Mouse (Mus musculus): ENCODE data around the gene Snrk. TPM values are rescaled to one million over a fixed set of nuclear protein-coding genes. Genes with fewer than 3 reads are reported as not detected.
"Not testable (repeated sequence)": the region's sequence is repeated elsewhere in the genome, so short reads cannot be mapped to it uniquely, and the experiment has no call there.

Snrk gene
- polyA plus RNA-seq, 1 experiment: 121 TPM

DNA sequence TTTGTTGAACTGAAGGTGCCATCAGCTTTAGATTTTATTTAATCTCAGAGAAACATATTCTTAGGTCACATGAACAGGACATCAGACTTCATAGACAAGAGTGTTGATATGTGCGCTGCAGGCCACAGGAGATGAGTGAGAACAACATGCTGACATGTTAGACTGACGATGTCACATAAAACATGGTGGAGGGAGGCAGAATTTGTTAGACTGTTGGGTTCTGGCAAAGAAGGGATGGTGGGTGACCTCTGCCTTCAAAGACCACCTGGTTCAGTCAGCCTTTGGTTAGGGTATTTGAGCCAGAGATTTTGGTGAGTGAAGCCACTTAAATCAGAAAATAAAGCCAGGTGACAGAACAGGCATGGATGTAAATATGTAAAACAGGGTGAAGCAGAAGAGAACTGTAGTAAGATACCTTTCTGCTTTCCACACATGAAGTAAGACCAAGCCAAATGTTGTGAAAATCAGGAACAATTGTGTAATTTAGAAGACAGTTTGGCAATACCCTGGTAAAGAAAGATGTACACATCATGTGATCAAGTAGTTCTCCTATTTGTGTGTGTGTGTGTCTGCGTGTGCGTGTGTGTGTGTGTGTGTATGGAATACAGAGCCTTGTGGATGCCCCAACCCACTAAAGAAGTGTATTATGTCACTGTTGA, 21.4 kb downstream of the Snrk start:
- no peak for DNase-seq (ENCODE audit: extremely low spot score in 1 of 2, low spot score in 1 of 2)

DNA sequence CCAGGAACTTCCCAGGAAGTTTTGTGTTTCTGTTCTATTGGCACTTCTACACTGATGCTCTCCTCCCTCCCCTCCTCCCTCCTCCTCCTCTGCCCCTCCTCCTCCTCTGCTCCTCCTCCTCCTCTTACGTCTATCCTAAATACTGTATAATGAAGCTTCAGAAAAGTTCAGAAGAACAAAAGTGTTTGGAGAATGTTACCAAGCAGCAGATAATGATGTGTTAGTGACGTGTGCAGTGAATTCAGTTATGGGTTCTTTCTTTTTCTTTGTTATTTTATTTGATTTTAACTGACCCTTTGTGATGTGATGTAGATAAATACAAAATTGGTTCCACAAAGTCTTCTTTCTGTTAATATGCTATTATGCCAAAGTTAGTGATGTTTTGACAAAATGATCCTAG, 22.2 kb downstream of the Snrk start:
- DNase-seq (ENCODE audit: extremely low spot score in 1 of 2, low spot score in 1 of 2): no peak

DNA sequence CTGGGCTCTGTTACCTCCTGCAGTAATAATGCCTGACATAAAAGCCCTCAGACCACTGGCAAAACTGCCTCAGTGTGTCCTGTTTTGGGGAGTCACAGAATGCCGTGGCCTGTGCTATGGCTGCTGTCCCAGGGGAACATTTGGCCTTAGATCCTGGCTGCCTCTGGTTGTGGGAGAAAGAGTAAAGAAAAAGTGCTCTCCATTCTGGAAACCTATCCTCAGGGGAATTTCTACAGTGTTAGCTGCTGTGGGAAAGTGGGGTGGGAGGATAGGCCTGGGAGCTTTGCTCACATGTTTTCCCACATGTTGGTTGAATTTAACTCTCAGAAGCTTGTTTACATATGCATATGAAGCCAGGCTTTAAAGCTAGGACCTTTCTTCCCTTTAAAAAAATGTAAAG, 26.2 kb downstream of the Snrk start:
- DNase-seq (ENCODE audit: extremely low spot score in 1 of 2, low spot score in 1 of 2): no peak

DNA sequence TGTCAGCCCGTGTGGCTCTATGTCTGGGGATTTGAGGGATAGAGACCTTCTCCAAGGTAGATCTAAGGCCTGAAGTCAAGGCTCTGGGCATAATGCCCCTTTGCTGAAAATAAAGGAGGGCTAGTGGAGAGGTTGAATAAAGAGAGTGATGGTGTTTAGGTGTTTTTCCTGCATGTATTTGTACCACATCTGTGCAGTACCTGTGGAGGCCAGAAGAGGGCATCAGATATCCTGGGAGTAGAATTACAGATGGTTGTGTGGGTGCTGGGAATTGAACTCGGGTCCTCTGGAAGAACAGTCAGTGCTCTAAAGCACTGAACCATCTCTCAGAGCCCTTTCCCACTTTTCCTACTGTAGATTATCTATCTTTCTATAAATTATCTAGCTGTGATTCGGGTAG, 27.7 kb downstream of the Snrk start:
- no peak for DNase-seq (ENCODE audit: extremely low spot score in 1 of 2, low spot score in 1 of 2)

DNA sequence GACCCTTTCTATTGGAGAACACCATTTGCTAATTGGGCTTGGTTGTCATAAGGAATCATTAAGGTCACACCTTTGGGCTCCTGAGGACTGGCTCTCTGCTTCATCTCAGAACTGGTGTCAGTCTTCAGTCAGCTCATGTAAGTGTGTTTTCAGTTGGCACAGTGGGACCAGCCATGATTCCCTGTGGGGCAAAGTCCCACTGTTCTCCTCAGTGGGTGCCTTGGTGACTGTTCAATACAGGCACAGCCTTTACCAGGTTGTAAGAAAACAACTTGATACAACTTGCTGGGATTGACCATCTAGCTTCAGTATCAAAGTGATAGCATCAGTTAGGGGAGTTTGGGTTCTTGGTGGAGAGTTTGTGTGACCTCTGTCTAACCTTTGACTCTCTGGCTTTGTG, 28.6 kb downstream of the Snrk start:
- no peak for DNase-seq (ENCODE audit: extremely low spot score in 1 of 2, low spot score in 1 of 2)

DNA sequence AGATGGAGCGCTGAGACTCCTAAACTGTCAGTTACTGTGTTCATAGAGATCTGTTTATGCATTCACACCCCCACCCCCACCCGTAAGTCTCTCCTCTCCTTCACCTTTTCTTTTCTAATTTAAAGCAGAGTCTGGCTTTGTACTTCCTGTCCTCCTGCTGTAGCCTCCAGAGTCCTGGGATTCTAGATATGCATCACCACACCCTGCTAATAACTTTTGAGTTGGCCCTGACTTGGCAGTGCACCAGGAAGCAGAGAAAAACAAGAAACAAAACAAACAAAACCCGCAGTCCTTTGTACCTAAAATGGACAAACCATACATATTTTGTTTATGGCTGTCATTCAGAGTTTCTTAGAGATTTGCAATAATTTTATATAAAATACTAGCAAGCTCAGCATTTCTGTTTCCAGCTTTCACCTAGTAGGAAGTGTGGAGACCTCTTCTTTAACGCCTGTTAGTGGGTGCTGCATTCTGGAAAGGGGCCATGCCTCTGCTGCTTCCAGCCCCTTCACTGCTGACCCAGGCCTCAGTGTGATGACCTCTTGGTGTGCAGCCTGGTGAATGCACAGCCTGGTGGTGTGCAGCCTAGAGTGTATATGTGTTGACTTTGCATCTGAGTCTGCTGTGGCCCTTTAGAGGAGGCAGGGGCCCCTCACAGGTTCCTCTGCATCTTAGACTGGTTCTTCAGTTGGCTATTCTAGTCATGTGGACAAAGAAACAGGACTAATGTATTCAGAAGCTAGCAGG, 29.2 kb downstream of the Snrk start:
- DNase-seq (ENCODE audit: extremely low spot score in 1 of 2, low spot score in 1 of 2): no peak

DNA sequence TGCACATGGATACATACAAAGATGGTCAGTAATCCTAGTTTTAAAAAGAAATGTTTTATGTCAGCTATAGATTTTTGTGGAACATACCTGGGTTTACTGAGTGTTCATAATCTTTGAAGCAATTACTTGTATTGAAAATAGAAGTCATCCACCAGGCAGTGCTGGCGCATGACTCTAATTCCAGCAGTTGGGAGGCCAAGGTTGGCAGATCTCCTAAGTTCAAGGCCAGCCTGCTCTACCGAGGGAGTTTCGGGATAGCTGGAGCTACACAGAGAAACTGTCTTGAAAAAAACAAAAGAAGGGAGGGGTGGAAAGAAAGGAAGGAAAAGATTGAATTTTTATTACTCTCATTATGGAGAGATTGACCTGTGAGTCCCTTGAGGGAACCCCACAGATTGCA, 31.3 kb downstream of the Snrk start:
- no peak for DNase-seq (ENCODE audit: extremely low spot score in 1 of 2, low spot score in 1 of 2)

DNA sequence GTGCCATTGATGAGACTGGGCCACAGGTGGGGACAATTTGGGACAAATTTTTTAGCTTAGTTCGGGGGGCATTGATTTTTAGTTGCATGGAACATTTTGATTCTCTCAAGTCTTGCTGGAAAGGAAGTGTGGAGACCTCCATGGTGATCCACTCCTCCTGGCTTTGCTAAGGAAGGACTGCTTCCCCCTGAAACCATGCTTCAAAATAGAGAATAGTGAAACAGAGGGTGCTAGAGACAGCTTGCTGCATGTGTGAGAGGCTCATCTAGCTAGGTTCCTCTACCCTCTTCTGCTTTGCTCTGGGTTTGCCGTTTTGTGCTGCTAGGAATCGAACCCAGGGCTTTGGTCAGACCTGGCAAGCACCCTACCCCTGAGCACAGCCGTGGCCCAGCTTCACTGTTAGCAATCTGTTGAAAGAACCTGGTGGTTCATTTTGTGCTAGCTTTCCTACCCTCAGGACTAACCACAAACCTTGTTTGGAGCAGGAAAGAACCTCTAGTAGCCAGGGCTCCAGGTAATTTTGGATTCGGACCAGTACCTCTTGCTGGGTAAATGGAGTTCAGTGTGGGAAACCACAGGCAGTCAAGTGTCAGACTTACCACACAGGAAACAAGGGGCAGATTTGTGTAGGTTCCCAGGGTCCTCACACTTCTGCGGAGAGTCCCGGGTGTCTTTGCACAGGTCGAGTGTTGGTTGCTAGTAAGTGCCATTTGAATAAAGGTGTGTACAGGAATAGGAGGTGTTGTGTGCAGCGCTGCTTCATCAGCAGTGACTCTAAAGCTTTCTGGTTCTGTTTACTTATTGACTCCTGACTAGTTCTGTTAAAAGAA, 33.1 kb downstream of the Snrk start:
- no peak for DNase-seq (ENCODE audit: extremely low spot score in 1 of 2, low spot score in 1 of 2)

DNA sequence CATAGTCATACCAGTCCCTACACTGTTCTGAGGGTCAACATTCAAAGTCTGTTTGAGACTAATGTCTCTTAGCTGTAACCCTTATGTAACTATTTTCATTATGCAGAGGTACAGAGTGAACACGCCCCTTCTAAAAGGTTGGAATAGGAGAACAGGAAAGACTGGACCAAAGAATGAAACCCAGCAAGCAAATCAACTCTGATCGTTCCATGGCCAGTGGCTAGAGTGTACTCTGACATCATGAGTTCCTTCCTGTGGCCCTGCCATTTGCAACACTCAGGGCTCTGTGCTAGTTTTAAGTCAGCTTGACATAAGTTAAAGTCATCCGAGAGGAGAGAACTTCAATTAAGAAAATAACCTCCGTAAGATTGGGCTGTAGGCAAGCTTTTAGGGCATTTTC, 35.0 kb downstream of the Snrk start:
- no peak for DNase-seq (ENCODE audit: extremely low spot score in 1 of 2, low spot score in 1 of 2)

DNA sequence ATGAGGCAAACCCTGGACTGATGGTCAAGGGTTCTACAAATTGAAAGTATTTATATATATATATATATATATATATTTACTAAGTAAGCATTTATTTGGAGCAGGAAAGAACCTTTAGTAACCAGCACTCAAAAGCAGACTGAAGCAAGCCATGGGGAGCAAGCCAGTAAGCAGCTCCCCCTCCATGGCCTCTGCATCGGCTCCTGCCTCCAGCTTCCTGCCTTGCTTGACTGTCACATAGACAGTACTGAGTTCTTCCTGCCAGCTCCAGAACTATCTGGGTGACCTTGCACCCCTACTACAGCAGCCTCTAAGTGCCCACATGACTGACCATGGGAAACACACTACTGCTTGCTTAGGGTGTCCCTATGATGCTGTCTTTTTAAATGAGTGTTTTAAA, 35.4 kb downstream of the Snrk start:
- no peak for DNase-seq (ENCODE audit: extremely low spot score in 1 of 2, low spot score in 1 of 2)

DNA sequence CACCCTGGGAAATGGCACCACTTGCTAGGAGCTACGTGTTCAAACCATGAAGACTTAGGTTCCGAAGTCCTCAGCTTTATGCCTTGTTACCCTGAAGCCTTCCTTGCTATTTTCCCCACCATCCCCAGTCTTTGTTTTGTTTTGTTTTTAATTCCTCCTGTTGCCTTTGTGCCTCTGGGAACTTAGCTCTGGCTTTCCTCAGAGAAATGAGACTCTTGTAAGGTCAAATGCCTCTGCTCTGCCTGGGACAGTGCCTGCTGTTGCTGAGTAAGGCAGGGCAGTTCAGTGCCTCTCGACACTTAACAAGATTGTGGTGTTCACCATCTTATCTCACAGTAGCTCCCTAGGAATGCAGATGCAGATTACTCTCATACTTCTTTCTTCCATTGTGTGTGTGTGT, 36.4 kb downstream of the Snrk start:
- no peak for DNase-seq (ENCODE audit: extremely low spot score in 1 of 2, low spot score in 1 of 2)

DNA sequence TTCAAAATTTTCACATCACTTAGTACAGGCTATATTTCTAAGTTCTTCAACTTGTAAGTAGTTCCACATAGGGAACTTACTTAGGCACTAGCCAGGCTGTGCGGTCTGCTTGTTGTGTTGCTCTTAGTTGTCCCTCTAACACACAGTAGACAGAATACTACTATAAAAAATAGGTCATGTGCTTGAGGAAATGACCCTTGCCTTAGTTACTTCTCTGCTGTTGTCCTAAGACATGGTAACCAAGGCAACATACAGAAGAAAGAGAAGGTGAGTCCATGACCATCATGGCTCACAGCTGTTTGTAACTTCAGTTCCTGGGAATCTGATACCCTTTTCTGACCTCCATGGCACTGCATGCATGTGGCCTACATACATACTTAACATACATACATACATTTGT, 38.1 kb downstream of the Snrk start:
- no peak for DNase-seq (ENCODE audit: extremely low spot score in 1 of 2, low spot score in 1 of 2)

DNA sequence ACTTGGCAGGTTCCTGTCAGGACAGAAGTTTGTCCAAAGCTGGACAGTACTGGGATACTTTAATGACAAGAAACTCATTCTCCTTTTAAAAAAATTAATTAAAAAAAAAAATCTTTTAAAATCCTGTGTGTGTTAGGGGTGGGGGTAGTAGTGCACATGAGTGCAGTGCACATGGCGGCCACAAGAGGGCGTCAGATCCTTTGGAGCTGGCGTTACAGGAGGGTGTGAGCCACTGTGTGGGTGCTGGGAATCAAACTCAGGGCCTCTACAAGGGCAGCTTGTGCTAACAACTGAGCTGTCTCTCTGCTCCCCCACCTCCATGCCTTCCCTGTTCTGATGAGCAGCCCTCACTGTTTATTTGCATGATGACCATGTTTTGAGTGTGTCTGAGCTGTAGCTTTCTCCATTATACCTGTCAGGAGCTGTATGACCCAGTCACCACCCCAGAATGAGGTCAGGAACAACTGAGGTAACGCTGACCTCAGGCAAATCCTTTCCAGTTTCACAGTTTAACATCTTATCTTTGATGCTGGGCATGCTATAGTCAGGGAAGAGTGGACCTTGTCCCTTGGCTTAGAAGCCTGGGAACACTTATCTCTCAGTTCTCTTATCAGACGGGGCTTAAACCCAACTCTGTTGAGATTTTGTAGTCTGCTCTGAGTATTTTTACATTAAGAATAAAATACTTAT, 39.5 kb downstream of the Snrk start:
- no peak for DNase-seq (ENCODE audit: extremely low spot score in 1 of 2, low spot score in 1 of 2)

DNA sequence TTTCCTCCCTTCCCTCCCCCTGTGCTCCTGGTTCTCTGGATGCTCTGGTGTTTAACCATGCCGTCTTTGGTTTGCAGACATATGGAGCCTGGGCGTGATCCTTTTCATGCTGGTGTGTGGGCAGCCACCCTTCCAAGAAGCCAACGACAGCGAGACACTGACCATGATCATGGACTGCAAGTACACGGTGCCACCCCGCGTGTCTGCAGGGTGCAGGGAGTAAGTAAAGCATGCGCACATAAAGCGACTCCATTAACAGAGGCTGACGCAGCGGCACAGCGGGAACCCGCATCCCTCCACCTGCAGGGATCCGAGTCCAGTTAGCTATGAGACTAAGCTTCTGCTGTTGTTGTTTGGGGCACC, 40.0 kb downstream of the Snrk start:
- DNase-seq (ENCODE audit: extremely low spot score in 1 of 2, low spot score in 1 of 2): peak; percentile 46 to 55

DNA sequence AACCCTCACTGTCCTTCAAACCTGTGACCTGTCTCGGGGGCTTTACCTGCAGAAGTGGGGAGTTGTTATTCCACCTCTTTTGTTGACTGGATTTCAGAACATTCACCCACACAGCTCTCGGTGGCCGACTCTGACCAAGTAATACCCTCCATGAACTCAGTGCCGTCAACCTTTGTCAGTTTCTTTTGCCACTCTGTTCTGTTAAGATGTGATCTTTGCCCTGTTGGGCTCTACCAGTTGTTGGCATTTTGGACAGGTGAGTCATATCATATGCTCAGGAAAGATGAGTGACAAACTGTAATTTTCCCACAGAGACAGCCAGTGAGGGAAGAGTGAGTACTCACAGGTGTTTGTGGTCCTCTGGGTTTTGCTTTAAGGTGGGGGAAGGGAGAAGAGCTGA, 47.5 kb downstream of the Snrk start:
- DNase-seq (ENCODE audit: extremely low spot score in 1 of 2, low spot score in 1 of 2): no peak

DNA sequence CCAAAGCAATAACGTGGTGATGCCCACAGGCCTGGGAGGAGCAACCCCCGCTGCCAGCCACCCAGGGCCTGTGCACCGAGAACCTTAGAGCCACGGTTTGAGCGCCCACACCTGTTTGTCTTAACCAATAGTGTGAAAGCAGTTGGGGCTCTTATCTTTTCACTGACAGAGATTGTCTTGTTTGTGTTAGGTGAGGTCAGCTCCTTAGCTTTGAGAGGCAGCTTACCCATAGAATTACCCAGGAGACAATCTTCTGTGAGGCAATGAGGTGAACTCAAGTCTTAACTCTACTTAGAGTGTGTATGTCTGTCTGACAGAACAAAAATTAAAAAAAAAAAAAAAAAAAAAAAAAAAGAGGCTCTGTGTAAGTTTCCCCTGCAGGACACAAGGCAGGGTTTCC, 50.7 kb downstream of the Snrk start:
- not testable (repeated sequence) for DNase-seq (ENCODE audit: extremely low spot score in 1 of 2, low spot score in 1 of 2)

DNA sequence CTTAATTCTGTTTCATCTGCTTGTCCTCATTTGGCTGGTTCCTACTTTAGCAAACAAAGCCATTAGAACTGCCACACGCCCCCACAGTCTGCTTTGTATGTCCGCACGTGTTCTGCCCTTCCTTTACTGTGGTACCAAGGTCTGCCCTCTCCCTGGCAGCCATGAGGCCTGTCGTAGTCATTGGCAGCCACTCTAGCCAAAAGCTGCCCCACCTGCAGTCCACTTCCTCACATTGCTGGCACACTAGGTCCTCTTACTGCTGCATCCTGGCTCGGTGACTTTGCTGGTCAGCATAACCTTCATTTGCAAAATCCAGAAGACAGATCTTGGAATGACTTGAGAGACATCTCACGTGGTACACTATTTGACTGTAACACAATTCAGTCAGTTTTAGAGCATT, 52.8 kb downstream of the Snrk start:
- DNase-seq (ENCODE audit: extremely low spot score in 1 of 2, low spot score in 1 of 2): no peak

DNA sequence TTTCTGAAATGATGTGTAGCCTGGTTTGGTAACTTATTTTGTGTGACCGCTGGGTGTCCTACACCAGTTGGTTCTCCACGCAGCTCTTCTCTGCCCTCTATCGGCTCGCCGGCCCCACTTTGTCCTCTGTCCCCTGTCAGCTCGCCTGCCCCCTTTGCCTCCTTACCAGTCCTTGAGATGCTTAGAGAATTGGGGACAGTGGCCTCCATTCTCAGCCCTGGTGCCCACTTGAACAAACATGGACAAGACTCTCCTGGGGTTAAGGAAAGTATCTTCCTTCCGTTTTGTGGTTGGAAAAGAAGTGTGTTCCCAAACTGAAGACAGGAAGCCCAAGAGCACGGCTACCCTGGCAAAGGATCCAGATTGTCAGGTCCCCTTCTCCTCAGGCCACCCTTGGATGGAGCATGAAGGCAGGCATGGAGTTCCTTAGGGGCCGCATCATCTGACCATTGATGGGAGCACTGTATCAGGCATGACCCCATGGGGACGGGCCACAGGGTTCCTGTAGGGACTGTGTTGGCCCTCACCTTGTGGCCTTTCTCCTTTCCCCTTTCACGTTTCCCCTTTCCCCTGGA, 55.6 kb downstream of the Snrk start:
- DNase-seq (ENCODE audit: extremely low spot score in 1 of 2, low spot score in 1 of 2): no peak

DNA sequence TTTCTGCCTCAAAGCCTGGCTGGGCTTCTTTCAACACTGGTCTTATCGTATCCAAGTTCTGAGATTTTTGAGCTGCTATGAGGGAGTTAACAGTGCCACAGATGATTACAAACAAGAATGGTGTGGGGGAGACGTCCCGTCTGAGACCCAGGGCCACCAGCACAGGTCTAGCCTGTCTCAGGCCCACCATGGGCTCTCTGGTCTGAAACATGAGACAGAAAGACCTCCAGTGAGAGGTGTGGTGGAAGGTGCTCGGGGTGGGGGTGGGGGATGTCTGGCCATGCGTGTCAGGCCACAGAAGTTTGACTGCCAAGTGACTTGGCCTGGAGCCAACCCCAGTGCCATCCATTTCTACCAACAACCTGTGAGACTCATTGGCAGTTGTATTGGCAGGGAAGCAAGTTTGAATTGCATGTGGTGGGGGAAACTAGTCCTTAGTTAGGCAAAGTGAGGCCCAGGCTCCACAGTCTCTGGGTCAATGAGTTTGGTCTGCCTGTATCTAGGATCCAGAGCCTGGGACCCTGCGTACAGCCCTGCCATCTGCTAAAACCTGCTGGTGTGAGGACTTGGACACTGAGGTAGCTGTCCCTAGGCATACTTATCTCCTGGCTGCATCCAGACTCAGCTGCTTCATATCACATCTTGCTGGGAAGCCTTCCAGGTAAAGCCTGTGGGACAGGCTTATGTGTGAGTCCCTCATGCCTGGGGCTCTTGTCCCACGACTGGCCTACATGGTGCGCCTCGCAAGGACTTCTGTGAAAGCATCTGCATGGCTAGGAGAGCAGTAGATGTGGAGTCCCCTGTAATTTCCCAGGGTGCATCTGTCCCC, 56.6 kb downstream of the Snrk start:
- no peak for DNase-seq (ENCODE audit: extremely low spot score in 1 of 2, low spot score in 1 of 2)

DNA sequence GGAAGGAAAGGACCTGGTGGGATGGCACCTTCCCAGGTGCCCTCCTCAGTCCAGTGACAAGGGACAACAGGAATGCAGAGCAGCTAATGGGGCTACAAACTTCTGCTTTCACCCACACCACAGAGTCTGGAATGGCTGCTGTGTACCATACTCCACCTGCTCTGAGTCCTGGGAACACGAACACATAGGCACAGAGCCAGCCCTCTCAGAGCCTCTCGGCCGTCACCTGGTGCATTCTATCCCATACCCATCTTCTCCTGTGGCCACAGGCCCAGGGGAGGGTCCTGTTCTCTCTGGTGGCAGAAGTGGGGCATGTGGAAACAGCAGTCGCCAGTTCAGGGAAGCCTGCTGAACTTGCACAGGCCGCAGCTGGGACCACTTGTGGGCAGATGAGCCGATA, 57.7 kb downstream of the Snrk start:
- DNase-seq (ENCODE audit: extremely low spot score in 1 of 2, low spot score in 1 of 2): no peak
